Mouse (Mus musculus) megakaryocyte-erythroid progenitor cell, adult 5-6 weeks (primary cell): ENCODE results near the gene Gm20458. TPM values are rescaled to one million over a fixed set of nuclear protein-coding genes. Genes with fewer than 3 reads are reported as not detected.

Source experiments
- ATAC-seq: replicated peaks from 2 replicates; pipeline ENCODE4 v1.8.0; 2016; ENCODE audit warnings: mild to moderate bottlenecking, inconsistent platforms; ENCODE audit not compliant: severe bottlenecking, poor library complexity, low FRiP score, low TSS enrichment
- total RNA-seq, 2 experiments: library from RNA; stranded (forward) in 1 of 2; stranded (reverse) in 1 of 2; fragments of 200-1000, 215-1000 nt in 1 of 2; fragments of >200 nt in 1 of 2; fragmentation: Nextera tagmentation in 1 of 2; gene quantifications; 2 replicates each; pipeline ENCODE4 v1.2.3; 2014 to 2017

Gm20458 gene
- total RNA-seq, 2 experiments from 2014 or later: not detected

DNA sequence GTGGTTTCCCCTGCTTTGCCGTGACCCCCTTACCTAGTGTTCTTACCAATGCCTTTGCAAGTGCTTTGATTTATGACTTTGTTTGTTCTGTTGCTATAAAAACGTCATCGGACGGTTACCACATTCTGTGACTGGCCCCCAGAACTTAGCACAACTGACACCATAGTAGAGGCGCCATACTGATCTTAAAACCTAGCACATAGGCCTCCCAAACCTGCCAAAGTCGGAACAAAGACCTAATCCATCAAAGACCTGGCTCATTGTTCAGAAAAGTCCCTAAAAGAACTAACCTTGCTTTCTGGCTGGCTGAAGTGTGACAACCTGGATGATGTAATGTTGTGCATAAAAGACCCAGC lies 58.4 kb downstream of the Gm20458 start:
- ATAC-seq: no peak

DNA sequence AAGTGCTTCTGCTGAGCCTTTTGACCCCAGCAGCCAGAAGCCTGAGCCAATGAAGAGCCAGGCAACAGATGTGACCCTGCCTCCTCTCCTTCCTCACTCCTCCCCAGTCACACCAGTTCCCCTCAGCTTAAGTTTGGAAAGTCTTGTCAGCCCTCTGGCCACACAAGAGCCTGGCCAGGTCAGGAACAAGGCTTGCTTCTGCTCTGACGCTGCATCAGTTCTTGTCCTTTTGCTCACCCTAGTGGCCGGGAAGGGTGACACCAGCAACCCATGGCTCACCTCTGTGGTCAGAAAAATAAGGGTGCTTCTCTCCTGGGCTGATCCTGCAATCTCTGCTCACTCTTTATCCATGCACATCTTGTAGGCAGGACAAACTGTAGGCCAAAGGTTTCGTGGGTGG lies 60.0 kb downstream of the Gm20458 start:
- ATAC-seq: peak; percentile 84

DNA sequence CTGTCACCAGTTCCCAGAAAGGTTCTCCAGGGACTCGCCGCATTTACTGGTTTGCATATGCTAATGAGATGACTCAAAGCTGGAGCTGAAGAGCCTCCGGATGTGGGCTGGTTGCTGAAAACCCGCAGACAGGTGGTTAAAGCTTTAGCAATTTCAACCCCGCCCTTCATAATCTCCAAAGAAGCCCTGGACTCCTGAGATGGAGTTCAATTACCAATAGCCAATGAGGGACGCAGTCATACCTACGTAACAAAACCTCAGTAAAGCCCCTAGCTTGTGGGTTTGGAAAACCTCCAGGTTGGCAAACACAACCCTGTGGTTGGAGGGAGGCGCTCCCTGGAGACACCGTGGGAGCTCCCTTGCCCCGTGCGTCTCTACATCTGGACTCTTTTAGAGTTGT lies 61.1 kb downstream of the Gm20458 start:
- peak; percentile 72 for ATAC-seq

DNA sequence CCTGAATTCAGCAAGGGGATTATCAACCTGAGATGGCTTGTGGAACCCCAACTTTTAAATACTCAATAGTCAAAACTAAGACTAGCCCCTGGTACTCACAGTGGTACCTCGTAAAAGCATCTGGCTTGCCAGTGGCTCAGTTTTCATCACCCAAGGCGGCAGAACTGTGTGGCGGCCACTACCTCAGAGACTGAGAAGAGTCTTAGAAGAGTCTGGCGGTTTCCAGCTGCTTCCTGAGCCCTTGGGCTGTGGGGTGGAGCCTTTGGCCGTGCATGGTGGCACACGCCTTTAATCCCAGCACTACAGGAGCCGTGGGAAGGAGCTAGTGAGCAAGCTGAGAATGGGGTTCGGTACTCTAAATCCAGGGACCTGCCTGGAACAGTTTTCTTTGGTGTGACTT lies 61.5 kb downstream of the Gm20458 start:
- ATAC-seq: no peak

DNA sequence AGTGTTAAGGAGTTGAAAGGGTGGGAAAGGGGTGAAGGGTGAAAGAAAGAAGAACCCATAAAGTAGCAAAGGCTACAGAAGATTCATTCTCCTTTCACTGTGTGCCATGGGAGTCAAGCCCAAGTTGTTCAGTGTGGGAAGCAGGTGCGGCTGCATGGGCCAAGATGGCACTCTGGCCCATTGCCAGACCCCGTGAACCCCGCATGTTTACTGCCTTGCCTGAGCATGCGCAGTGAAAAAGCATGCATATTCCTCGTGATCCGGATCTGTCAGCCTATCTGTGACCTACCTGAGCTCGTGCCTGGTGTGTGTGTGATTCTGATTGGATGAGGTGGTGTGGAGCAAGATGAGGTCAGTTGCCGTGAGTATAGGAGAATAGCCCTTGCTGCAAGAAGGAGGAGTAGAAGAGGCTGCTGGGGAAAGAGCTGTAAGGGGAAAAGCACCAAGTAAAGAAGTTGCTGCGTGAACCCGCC lies 62.6 kb downstream of the Gm20458 start:
- no peak for ATAC-seq

DNA sequence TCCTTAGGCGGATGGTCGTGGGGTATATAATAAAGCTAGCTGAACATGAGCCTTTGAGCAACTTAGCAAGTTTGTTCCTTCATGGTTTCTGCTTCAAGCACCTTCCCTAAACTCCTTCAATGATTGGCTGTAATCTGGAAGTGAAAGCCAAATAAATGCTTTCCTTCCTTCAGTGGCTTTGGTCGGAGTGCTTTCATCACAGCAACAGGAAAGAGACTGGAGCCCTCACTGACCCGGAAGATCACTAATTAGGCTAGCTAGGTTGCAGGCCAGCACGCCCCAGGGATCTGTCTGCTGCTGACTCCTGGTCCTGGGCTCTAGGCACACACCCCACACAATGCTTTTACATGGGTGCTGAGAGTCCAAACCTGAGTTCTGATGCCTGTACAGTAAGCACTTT lies 67.8 kb downstream of the Gm20458 start:
- no peak for ATAC-seq

DNA sequence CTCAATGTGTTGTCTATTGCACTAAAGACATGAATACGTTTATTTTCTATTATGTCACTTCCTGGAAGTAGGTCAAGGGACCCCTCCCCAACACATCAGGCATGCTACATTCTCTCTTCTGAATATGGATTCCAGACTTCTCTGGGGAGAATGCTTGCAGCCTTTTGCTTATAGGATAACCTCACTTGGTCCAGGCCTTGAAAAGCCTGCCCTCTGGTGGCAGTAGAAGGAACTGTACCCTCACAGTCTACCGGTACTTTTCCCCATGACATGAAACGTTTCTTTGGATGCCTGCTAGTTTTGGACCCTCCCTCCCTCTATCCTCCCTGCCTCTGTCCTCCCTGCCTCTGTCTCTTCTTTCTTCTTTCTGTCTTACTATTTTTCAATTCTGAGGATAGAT lies 70.4 kb downstream of the Gm20458 start:
- peak; percentile 74 for ATAC-seq

DNA sequence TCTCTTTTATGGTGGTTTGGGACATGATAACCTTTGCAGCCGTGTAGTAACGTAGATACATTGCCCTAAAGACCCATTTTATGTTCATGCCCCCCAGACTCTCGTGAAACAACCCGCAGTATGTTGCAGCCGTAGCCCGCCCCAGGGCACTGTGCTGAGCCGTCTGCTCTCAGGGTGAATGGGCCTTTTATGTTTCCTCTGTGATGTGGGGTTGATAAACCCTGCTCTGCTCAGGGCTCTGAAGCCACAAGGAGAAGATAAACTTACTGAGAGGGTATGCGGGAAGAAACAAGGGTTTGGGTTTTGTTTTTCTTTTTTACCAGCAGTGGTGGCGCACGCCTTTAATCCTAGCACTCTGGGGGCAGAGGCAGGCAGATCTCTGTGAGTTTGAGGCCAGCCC lies 73.5 kb downstream of the Gm20458 start:
- ATAC-seq: no peak

DNA sequence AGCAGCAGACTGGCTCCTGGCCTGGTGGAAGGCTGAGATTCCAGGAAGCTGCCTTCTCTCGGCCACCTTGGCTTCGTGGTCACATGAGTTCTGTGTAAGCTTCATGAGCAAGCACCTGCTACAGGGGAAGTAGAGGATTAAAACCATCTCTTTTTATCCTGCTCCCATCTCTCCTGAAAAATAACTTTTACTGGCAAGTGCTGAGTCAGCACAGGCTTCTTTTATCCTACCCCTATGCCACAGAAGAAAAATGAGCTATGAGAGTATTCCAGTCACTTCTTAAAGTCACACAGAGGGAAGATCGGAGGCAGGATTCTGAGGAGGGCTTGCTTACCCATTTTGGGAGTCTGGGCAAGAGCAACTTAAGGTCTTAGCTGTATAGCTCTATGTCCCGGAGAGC lies 76.2 kb downstream of the Gm20458 start:
- no peak for ATAC-seq

Other genes starting within 250 kb of the Gm20458 start
- gene Wfdc15b, start 239.3 kb upstream of the Gm20458 start, total RNA-seq (2014; fragmentation: Nextera tagmentation): not detected in 2 replicates
- not detected in 2 replicates for gene Wfdc15b, start 239.3 kb upstream of the Gm20458 start, total RNA-seq (2017)
- gene Svs2, start 222.5 kb upstream of the Gm20458 start, total RNA-seq (2014; fragmentation: Nextera tagmentation): not detected in 2 replicates
- not detected in 2 replicates for gene Svs2, start 222.5 kb upstream of the Gm20458 start, total RNA-seq (2017)
- gene Svs3b, start 204.3 kb upstream of the Gm20458 start, total RNA-seq (2014; fragmentation: Nextera tagmentation): not detected in 2 replicates
- not detected in 2 replicates for gene Svs3b, start 204.3 kb upstream of the Gm20458 start, total RNA-seq (2017)
- not detected in 2 replicates for gene Svs4, start 182.5 kb upstream of the Gm20458 start, total RNA-seq (2014; fragmentation: Nextera tagmentation)
- gene Svs4, start 182.5 kb upstream of the Gm20458 start, total RNA-seq (2017): not detected in 2 replicates
- gene Svs3a, start 171.7 kb upstream of the Gm20458 start, total RNA-seq (2014; fragmentation: Nextera tagmentation): not detected in 2 replicates
- not detected in 2 replicates for gene Svs3a, start 171.7 kb upstream of the Gm20458 start, total RNA-seq (2017)
- not detected in 2 replicates for gene Svs6, start 144.2 kb upstream of the Gm20458 start, total RNA-seq (2014; fragmentation: Nextera tagmentation)
- not detected in 2 replicates for gene Svs6, start 144.2 kb upstream of the Gm20458 start, total RNA-seq (2017)
- not detected in 2 replicates for gene Svs5, start 128.2 kb upstream of the Gm20458 start, total RNA-seq (2014; fragmentation: Nextera tagmentation)
- gene Svs5, start 128.2 kb upstream of the Gm20458 start, total RNA-seq (2017): not detected in 2 replicates
- gene Slpi, start 71.9 kb upstream of the Gm20458 start, total RNA-seq (2014; fragmentation: Nextera tagmentation): not detected in 2 replicates
- gene Slpi, start 71.9 kb upstream of the Gm20458 start, total RNA-seq (2017): not detected in 2 replicates
- gene Rbpjl, start 57.8 kb upstream of the Gm20458 start, total RNA-seq (2014; fragmentation: Nextera tagmentation): not detected in 2 replicates
- not detected in 2 replicates for gene Rbpjl, start 57.8 kb upstream of the Gm20458 start, total RNA-seq (2017)
- gene Matn4, start 55.8 kb upstream of the Gm20458 start, total RNA-seq (2014; fragmentation: Nextera tagmentation): not detected in 2 replicates
- gene Matn4, start 55.8 kb upstream of the Gm20458 start, total RNA-seq (2017): 0.09 TPM in 1 of 2 replicates, not detected in the other
- 1.0 and 5.3 TPM in 2 replicates for gene Sdc4, start 17.1 kb upstream of the Gm20458 start, total RNA-seq (2014; fragmentation: Nextera tagmentation)
- gene Sdc4, start 17.1 kb upstream of the Gm20458 start, total RNA-seq (2017): 0.23 and 1.3 TPM in 2 replicates
- gene Sys1, start 4.0 kb upstream of the Gm20458 start, total RNA-seq (2014; fragmentation: Nextera tagmentation): 25.7 and 26.7 TPM in 2 replicates
- 10.9 and 16.0 TPM in 2 replicates for gene Sys1, start 4.0 kb upstream of the Gm20458 start, total RNA-seq (2017)
- gene Trp53tg5, start 12.8 kb downstream of the Gm20458 start, total RNA-seq (2014; fragmentation: Nextera tagmentation): not detected in 2 replicates
- gene Trp53tg5, start 12.8 kb downstream of the Gm20458 start, total RNA-seq (2017): not detected in 2 replicates
- 2.4 TPM in 2 replicates for gene Dbndd2, start 25.1 kb downstream of the Gm20458 start, total RNA-seq (2014; fragmentation: Nextera tagmentation)
- gene Dbndd2, start 25.1 kb downstream of the Gm20458 start, total RNA-seq (2017): 2.9 TPM in 1 of 2 replicates, not detected in the other
- 76.4 and 89.3 TPM in 2 replicates for gene Pigt, start 36.6 kb downstream of the Gm20458 start, total RNA-seq (2014; fragmentation: Nextera tagmentation)
- gene Pigt, start 36.6 kb downstream of the Gm20458 start, total RNA-seq (2017): 16.3 and 36.6 TPM in 2 replicates
- gene Wfdc2, start 101.4 kb downstream of the Gm20458 start, total RNA-seq (2014; fragmentation: Nextera tagmentation): not detected in 2 replicates
- not detected in 2 replicates for gene Wfdc2, start 101.4 kb downstream of the Gm20458 start, total RNA-seq (2017)
- gene Spint3, start 112.5 kb downstream of the Gm20458 start, total RNA-seq (2014; fragmentation: Nextera tagmentation): not detected in 2 replicates
- not detected in 2 replicates for gene Spint3, start 112.5 kb downstream of the Gm20458 start, total RNA-seq (2017)
- not detected in 2 replicates for gene Wfdc6a, start 124.5 kb downstream of the Gm20458 start, total RNA-seq (2014; fragmentation: Nextera tagmentation)
- gene Wfdc6a, start 124.5 kb downstream of the Gm20458 start, total RNA-seq (2017): not detected in 2 replicates
- not detected in 2 replicates for gene Eppin, start 132.6 kb downstream of the Gm20458 start, total RNA-seq (2014; fragmentation: Nextera tagmentation)
- not detected in 2 replicates for gene Eppin, start 132.6 kb downstream of the Gm20458 start, total RNA-seq (2017)
- not detected in 2 replicates for gene Wfdc6b, start 152.6 kb downstream of the Gm20458 start, total RNA-seq (2014; fragmentation: Nextera tagmentation)
- not detected in 2 replicates for gene Wfdc6b, start 152.6 kb downstream of the Gm20458 start, total RNA-seq (2017)
- gene Wfdc8, start 152.7 kb downstream of the Gm20458 start, total RNA-seq (2014; fragmentation: Nextera tagmentation): not detected in 2 replicates
- gene Wfdc8, start 152.7 kb downstream of the Gm20458 start, total RNA-seq (2017): not detected in 2 replicates
- gene Wfdc16, start 177.8 kb downstream of the Gm20458 start, total RNA-seq (2014; fragmentation: Nextera tagmentation): not detected in 2 replicates
- gene Wfdc16, start 177.8 kb downstream of the Gm20458 start, total RNA-seq (2017): not detected in 2 replicates
- gene Wfdc10, start 195.1 kb downstream of the Gm20458 start, total RNA-seq (2014; fragmentation: Nextera tagmentation): not detected in 2 replicates
- not detected in 2 replicates for gene Wfdc10, start 195.1 kb downstream of the Gm20458 start, total RNA-seq (2017)
- gene Wfdc9, start 195.6 kb downstream of the Gm20458 start, total RNA-seq (2014; fragmentation: Nextera tagmentation): not detected in 2 replicates
- gene Wfdc9, start 195.6 kb downstream of the Gm20458 start, total RNA-seq (2017): not detected in 2 replicates
- not detected in 2 replicates for gene Wfdc11, start 213.1 kb downstream of the Gm20458 start, total RNA-seq (2014; fragmentation: Nextera tagmentation)
- not detected in 2 replicates for gene Wfdc11, start 213.1 kb downstream of the Gm20458 start, total RNA-seq (2017)
- gene Wfdc13, start 224.1 kb downstream of the Gm20458 start, total RNA-seq (2014; fragmentation: Nextera tagmentation): not detected in 2 replicates
- not detected in 2 replicates for gene Wfdc13, start 224.1 kb downstream of the Gm20458 start, total RNA-seq (2017)
- not detected in 2 replicates for gene Spint4, start 237.5 kb downstream of the Gm20458 start, total RNA-seq (2014; fragmentation: Nextera tagmentation)
- not detected in 2 replicates for gene Spint4, start 237.5 kb downstream of the Gm20458 start, total RNA-seq (2017)